Mouse (Mus musculus): ENCODE measurements at regions not wholly inside any gene's neighbourhood (a gene's known extent, or its start where the extent isn't known, plus 50 kb on each side); places are given as distances from the start of the nearest gene placed in this dataset.

GRCm38 (mm10) chr11:86859864-86860528 lies 52.5 kb upstream of the Dhx40 start:
- no peak overlapping the region for H3K27ac ChIP-seq (replicated peaks)
- no peaks in the 10 kb centered on the region for H3K27me3 ChIP-seq (ENCODE audit: low read depth, poor library complexity, severe bottlenecking)
- H3K4me3 ChIP-seq: no peak overlapping the region
- WGBS: 80% methylated on average over 8 of the region's 8 CpGs
- H3K36me3 ChIP-seq: no peaks in the 10 kb centered on the region
- H3K9me3 ChIP-seq (replicated peaks): no peaks in the 10 kb centered on the region; the same call in 1 of the 2 replicates
- H3K4me1 ChIP-seq: peaks cover 8% of the 10 kb centered on the region
- DNase-seq (ENCODE audit: low spot score): no peak

GRCm38 (mm10) chr11:86859236-86859817 lies 51.8 kb upstream of the Dhx40 start:
- H3K9me3 ChIP-seq (replicated peaks): no peaks in the 10 kb centered on the region; the same call in 1 of the 2 replicates
- no peaks in the 10 kb centered on the region for H3K27me3 ChIP-seq (ENCODE audit: low read depth, poor library complexity, severe bottlenecking)
- H3K4me3 ChIP-seq: no peak overlapping the region
- no peaks in the 10 kb centered on the region for H3K36me3 ChIP-seq
- 89% methylated on average over 9 of the region's 9 CpGs for WGBS
- H3K27ac ChIP-seq (replicated peaks): no peak overlapping the region
- DNase-seq (ENCODE audit: low spot score): no peak
- peaks cover 8% of the 10 kb centered on the region for H3K4me1 ChIP-seq

- DNase-seq (ENCODE audit: low spot score): no peak
- Histone ChIP-seq H3K27ac (replicated peaks) (no peak overlapping the region), H3K27me3 (ENCODE audit: low read depth, poor library complexity, severe bottlenecking) (no peaks in the 10 kb centered on the region), H3K9me3 (replicated peaks) (no peaks in the 10 kb centered on the region; the same call in 1 of the 2 replicates), H3K4me3 (no peak overlapping the region), H3K36me3 (no peaks in the 10 kb centered on the region), H3K4me1 (peaks cover 8% of the 10 kb centered on the region)
- WGBS: 90% methylated on average over 3 of the region's 3 CpGs
Observed at GRCm38 (mm10) chr11:86858211-86858610, 50.7 kb upstream of the Dhx40 start.

Data from midbrain, embryonic 10.5 days (tissue).